24 mouse cellular contexts compared by ENCODE assay signal in the genomic region with DNA sequence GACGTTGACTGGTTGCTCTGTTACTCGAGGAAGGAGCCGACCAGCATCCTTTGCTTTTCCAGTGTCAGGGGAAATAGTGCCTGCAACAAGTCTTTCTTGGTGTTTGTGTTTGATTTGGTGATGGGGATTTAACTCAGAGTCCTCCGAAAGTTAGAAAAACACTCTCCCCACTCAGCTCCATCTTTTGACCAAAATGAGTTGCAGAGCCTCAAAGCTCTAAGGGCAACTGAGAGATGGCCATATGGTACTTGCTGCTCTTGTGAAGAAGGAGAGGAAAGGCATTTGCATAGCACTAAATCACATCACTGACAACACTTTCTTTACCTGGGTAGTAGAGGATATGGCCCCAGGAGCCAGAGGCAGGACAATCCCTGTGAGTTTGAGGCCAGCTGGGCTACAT.
"Had no signal": no experiment of that assay in that cellular context is flagged by ENCODE, and none has a peak within 500 bp of the region (broad histone marks: within the 10 kb centered on the region; RNA-seq: fewer than 3 reads in every experiment).

No protein-coding gene starts in this region.

- H3K27me3 ChIP-seq: embryonic facial prominence, embryonic 12.5 days; embryonic facial prominence, embryonic 13.5 days; embryonic facial prominence, embryonic 15.5 days; forebrain, embryonic 12.5 days; forebrain, embryonic 13.5 days; forebrain, embryonic 15.5 days had no signal

- DNase-seq: cerebellum, adult 8-10 months; cerebellum, adult 9-10 months; cerebellum, adult 9-11 months; cerebellum, postnatal 10 days; cerebellum, postnatal 14 days; cerebellum, postnatal 25 days; cerebellum, postnatal 36 days; embryo, embryonic 11 days; forebrain, postnatal 0 days; gastrocnemius, adult 2 months; gastrocnemius, postnatal 10 days; gastrocnemius, postnatal 14 days; gastrocnemius, postnatal 25 days; gastrocnemius, postnatal 36 days; heart, adult 18-20 months had no signal

- H3K4me2 ChIP-seq: embryonic facial prominence, embryonic 12.5 days; embryonic facial prominence, embryonic 13.5 days; embryonic facial prominence, embryonic 15.5 days; forebrain, embryonic 12.5 days; forebrain, embryonic 13.5 days; forebrain, embryonic 15.5 days had no signal

- H3K4me3 ChIP-seq: embryonic facial prominence, embryonic 10.5 days; embryonic facial prominence, embryonic 12.5 days; embryonic facial prominence, embryonic 13.5 days; embryonic facial prominence, embryonic 15.5 days; erythroblast, embryonic 14.5 days; forebrain, embryonic 10.5 days; forebrain, embryonic 12.5 days; forebrain, embryonic 13.5 days; forebrain, embryonic 15.5 days; gastrocnemius, adult 2 months had no signal

- H3K27ac ChIP-seq: embryonic facial prominence, embryonic 10.5 days; embryonic facial prominence, embryonic 12.5 days; embryonic facial prominence, embryonic 13.5 days; embryonic facial prominence, embryonic 15.5 days; forebrain, embryonic 10.5 days; forebrain, embryonic 12.5 days; forebrain, embryonic 13.5 days; forebrain, embryonic 15.5 days; gastrocnemius, adult 2 months had no signal

- H3K9ac ChIP-seq: embryonic facial prominence, embryonic 12.5 days; embryonic facial prominence, embryonic 13.5 days; embryonic facial prominence, embryonic 15.5 days; forebrain, embryonic 12.5 days; forebrain, embryonic 13.5 days; forebrain, embryonic 15.5 days; forebrain, postnatal 0 days had no signal

- H3K36me3 ChIP-seq: embryonic facial prominence, embryonic 10.5 days; embryonic facial prominence, embryonic 12.5 days; embryonic facial prominence, embryonic 13.5 days; embryonic facial prominence, embryonic 15.5 days; forebrain, embryonic 10.5 days; forebrain, embryonic 12.5 days; forebrain, embryonic 15.5 days had no signal

- H3K9me3 ChIP-seq: embryonic facial prominence, embryonic 10.5 days; embryonic facial prominence, embryonic 12.5 days; embryonic facial prominence, embryonic 13.5 days; embryonic facial prominence, embryonic 15.5 days; forebrain, embryonic 10.5 days; forebrain, embryonic 12.5 days; forebrain, embryonic 13.5 days; forebrain, embryonic 15.5 days had no signal
